Mouse (Mus musculus) hindbrain, embryonic 11.5 days (tissue): ENCODE results near the gene Slco1a5. TPM values are rescaled to one million over a fixed set of nuclear protein-coding genes. Genes with fewer than 3 reads are reported as not detected.

Source experiments
- ATAC-seq: fragments of 200-750 bp; cut with Nextera tagmentation; 2 replicates; pipeline ENCODE4 v1.8.0; 2017; ENCODE audit warnings: mild to moderate bottlenecking, moderate TSS enrichment, moderate library complexity; ENCODE audit not compliant: low FRiP score
- DNase-seq: peaks from one replicate; pipeline ENCODE4 v3.0.0-alpha.2; 2015; ENCODE audit warnings: low spot score
- H3K27ac ChIP-seq: fragments of 300-500 bp; sonication (generic); 2 replicates; pipeline ENCODE4 v1.5.1; 2014; ENCODE audit warnings: mild to moderate bottlenecking, low read depth, low read length
- H3K27me3 ChIP-seq: fragments of 300-500 bp; sonication (generic); 2 replicates; pipeline ENCODE4 v1.6.1; 2014; ENCODE audit warnings: mild to moderate bottlenecking, low read length, moderate library complexity, mixed read lengths; ENCODE audit not compliant: control insufficient read depth, insufficient read depth
- H3K36me3 ChIP-seq: fragments of 300-500 bp; sonication (generic); 2 replicates; pipeline ENCODE4 v1.6.1; 2014; ENCODE audit warnings: mild to moderate bottlenecking, low read length, moderate library complexity, mixed read lengths; ENCODE audit not compliant: control insufficient read depth, insufficient read depth
- H3K4me1 ChIP-seq: fragments of 300-500 bp; sonication (generic); replicated peaks from 2 replicates; pipeline ENCODE4 v1.6.1; 2014; ENCODE audit warnings: low read length, mixed read lengths; ENCODE audit not compliant: control insufficient read depth, insufficient read depth
- H3K4me2 ChIP-seq: fragments of 300-500 bp; sonication (generic); replicated peaks from 2 replicates; pipeline ENCODE4 v1.6.1; 2014; ENCODE audit warnings: mild to moderate bottlenecking, low read depth, low read length
- H3K4me3 ChIP-seq: fragments of 300-500 bp; sonication (generic); 2 replicates; pipeline ENCODE4 v1.5.1; 2014; ENCODE audit warnings: low read depth, low read length
- H3K9ac ChIP-seq: fragments of 300-500 bp; sonication (generic); 2 replicates; pipeline ENCODE4 v1.6.1; 2014; ENCODE audit warnings: low read depth, low read length
- H3K9me3 ChIP-seq: fragments of 300-500 bp; sonication (generic); 2 replicates; pipeline ENCODE4 v1.6.1; 2016; ENCODE audit warnings: low read length; ENCODE audit not compliant: control insufficient read depth
- WGBS: fragments of 180-500 bp; shearing (Covaris S2); extraction: QIAGEN DNeasy Blood & Tissue Kit; methylation state at CpG from one replicate; pipeline ENCODE4 v1.1.7; 2014; 5-methylcytosine and 5-hydroxymethylcytosine counted together
- polyA plus RNA-seq: library from polyadenylated mRNA; unstranded; fragments of >200 nt; fragmentation: Nextera tagmentation; extraction: Ambion mirVana; gene quantifications from 2 replicates; pipeline ENCODE4 v1.2.1, GENCODE M21; 2014

The Slco1a5 gene
- polyA plus RNA-seq, 1 experiment from 2014 or later = 0.65 TPM

DNA sequence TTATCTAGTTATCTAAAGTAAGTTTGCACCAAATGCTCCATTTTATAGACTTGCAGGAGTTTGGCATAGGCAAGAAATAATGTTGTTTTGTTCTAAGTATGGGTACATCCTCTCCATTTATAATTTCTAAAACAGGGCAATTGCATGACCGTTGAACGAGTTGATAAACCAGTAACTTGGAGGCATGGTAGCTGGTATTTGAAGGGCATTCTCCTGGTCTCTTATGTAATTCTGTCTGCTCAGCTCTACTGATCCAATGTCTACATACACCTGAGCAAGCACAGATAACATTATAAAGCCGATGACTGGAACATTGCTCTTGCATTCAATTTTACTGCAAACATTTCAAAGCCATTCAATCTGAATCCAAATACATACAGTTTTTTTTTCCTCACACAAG, 135.4 kb downstream of the Slco1a5 start:
- Histone ChIP-seq H3K9me3 (no peaks in the 10 kb centered on the region), H3K9ac (no peak overlapping the region), H3K4me1 (no peaks in the 10 kb centered on the region), H3K4me2 (no peak overlapping the region), H3K36me3 (no peaks in the 10 kb centered on the region), H3K27ac (no peak overlapping the region), H3K4me3 (no peak overlapping the region), H3K27me3 (no peaks in the 10 kb centered on the region)
- no peak for DNase-seq
- ATAC-seq = no peak
- 92% methylated on average over 3 of the region's 3 CpGs for WGBS

DNA sequence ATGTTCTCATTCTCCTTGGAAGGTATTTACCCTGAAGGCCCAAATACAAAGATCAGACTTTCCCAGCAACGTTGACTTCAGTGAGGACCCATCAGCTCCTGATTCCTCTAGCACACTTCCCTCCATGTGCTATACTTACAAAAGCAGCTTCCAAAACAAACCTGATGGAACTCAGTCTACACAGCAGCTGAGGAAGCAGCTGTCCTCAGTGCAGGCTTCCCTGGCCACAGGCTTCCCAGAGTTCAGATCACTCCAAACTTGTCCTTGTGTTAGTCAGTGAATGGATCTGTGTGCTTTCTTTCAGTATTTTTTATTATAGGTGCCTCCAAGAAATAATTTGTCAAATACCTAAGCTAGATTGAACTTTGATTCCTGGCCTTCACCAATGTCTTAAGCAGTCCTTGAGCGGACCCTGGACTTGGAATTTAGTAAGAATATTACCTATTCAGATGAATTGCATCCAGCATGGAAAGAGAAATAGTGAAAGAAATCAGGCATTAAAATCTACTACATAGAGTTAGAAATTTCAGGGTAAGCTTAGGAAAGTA, 136.8 kb downstream of the Slco1a5 start:
- H3K4me1 ChIP-seq = no peaks in the 10 kb centered on the region
- ATAC-seq = no peak

More for the DNA sequence above, 136.8 kb downstream of the Slco1a5 start:
- Histone ChIP-seq H3K27ac (no peak overlapping the region), H3K9ac (no peak overlapping the region), H3K4me2 (no peak overlapping the region), H3K9me3 (no peaks in the 10 kb centered on the region), H3K36me3 (no peaks in the 10 kb centered on the region), H3K4me3 (no peak overlapping the region), H3K27me3 (no peaks in the 10 kb centered on the region)
- no peak for DNase-seq
- 85% methylated on average over 2 of the region's 2 CpGs for WGBS

Other genes starting within 250 kb of the Slco1a5 start
- 0.29 and 0.42 TPM in 2 replicates for gene Slco1a6, start 114.5 kb downstream of the Slco1a5 start, polyA plus RNA-seq
- 0.31 and 0.62 TPM in 2 replicates for gene Iapp, start 24.6 kb downstream of the Slco1a5 start, polyA plus RNA-seq
- gene Pyroxd1, start 22.7 kb upstream of the Slco1a5 start, polyA plus RNA-seq = 21.2 and 25.9 TPM in 2 replicates
- 34.9 and 41.3 TPM in 2 replicates for gene Recql, start 64.1 kb upstream of the Slco1a5 start, polyA plus RNA-seq
- gene Golt1b, start 64.2 kb upstream of the Slco1a5 start, polyA plus RNA-seq = 117 and 122 TPM in 2 replicates
- gene Spx, start 90.5 kb upstream of the Slco1a5 start, polyA plus RNA-seq = 5.7 and 6.3 TPM in 2 replicates
- gene Gys2, start 150.1 kb upstream of the Slco1a5 start, polyA plus RNA-seq = 0.46 TPM in 1 of 2 replicates, not detected in the other
- gene Ldhb, start 185.0 kb upstream of the Slco1a5 start, polyA plus RNA-seq = 388 and 406 TPM in 2 replicates
- 4.1 and 4.8 TPM in 2 replicates for gene Kcnj8, start 248.6 kb upstream of the Slco1a5 start, polyA plus RNA-seq